Mouse (Mus musculus): ENCODE data around the gene Arhgap23. TPM values are rescaled to one million over a fixed set of nuclear protein-coding genes. Genes with fewer than 3 reads are reported as not detected.

The Arhgap23 gene
- polyA plus RNA-seq, 1 experiment from 2014 or later, result 7.8 TPM

DNA sequence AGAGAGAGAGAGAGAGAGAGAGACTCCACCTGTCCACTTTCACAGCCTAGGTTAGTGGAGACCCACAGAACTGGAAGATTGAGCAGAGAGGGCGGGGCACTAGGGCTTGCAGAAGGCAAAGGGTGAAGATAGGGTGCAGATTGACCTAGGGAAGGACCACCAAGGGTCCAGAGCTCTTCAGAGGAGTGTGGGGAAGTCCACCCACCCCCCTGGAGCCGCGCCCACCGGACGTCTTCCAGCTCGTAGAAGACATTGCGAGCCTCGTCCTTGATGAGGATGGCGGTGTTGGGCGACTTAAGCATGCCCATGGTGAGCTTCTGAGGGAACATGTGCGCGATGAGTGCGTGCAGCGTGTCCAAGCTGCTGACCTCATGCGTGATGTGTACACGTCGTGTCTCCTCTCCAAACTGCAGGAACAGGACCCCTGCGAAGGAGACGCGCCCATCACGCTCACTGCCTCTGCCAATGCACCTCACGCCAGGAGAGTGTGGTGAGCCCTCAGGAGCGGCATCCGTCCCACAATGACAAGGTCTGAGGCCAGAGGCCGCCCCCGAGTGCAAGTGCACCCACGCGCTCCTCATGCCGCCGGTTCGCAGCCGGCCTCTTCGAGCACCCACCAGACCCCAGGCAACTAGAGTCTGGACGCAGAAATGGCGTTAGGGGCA is 120.9 kb downstream of the Arhgap23 start:
- DNase-seq (no peak), ATAC-seq (ENCODE audit: low FRiP score, low TSS enrichment) (no peak)
- no peak overlapping the region for H3K9ac ChIP-seq (replicated peaks; ENCODE audit: low read length)
- peaks cover 52% of the 10 kb centered on the region for H3K27me3 ChIP-seq (ENCODE audit: control insufficient read depth, insufficient read depth, low read length)
- H3K27ac ChIP-seq (replicated peaks; ENCODE audit: low read depth, low read length), result no peak overlapping the region
- peak overlapping the region; percentile 37; the same call in 1 of the 2 replicates for H3K4me2 ChIP-seq (ENCODE audit: low read length)
- peaks cover 28% of the 10 kb centered on the region for H3K4me1 ChIP-seq (ENCODE audit: control insufficient read depth, insufficient read depth, low read length)
- 24% methylated on average over 35 of the region's 35 CpGs for WGBS
- H3K4me3 ChIP-seq (replicated peaks; ENCODE audit: low read depth, low read length), result no peak overlapping the region
- peaks cover 36% of the 10 kb centered on the region for H3K36me3 ChIP-seq (ENCODE audit: control insufficient read depth, insufficient read depth, low read length)
- no peaks in the 10 kb centered on the region for H3K9me3 ChIP-seq (ENCODE audit: control insufficient read depth, low read length)

GRCm38 (mm10) chr11:97536835-97537579 is 121.7 kb downstream of the Arhgap23 start:
- H3K4me2 ChIP-seq (ENCODE audit: low read length), result peak overlapping the region; percentile 37
- DNase-seq (peak; percentile 50), ATAC-seq (ENCODE audit: low FRiP score, low TSS enrichment) (no peak)
- peaks cover 23% of the 10 kb centered on the region for H3K4me1 ChIP-seq (ENCODE audit: control insufficient read depth, insufficient read depth, low read length)
- H3K9me3 ChIP-seq (ENCODE audit: control insufficient read depth, low read length), result no peaks in the 10 kb centered on the region
- peak overlapping the region; percentile 15; the same call in 1 of the 2 replicates for H3K4me3 ChIP-seq (replicated peaks; ENCODE audit: low read depth, low read length)
- peaks cover 37% of the 10 kb centered on the region for H3K36me3 ChIP-seq (ENCODE audit: control insufficient read depth, insufficient read depth, low read length)
- peak overlapping the region; percentile 27; the same call in 1 of the 2 replicates for H3K9ac ChIP-seq (replicated peaks; ENCODE audit: low read length)
- WGBS, result 6% methylated on average over 35 of the region's 36 CpGs
- H3K27me3 ChIP-seq (ENCODE audit: control insufficient read depth, insufficient read depth, low read length), result peaks cover 52% of the 10 kb centered on the region
- no peak overlapping the region; the same call in 1 of the 2 replicates for H3K27ac ChIP-seq (replicated peaks; ENCODE audit: low read depth, low read length)

DNA sequence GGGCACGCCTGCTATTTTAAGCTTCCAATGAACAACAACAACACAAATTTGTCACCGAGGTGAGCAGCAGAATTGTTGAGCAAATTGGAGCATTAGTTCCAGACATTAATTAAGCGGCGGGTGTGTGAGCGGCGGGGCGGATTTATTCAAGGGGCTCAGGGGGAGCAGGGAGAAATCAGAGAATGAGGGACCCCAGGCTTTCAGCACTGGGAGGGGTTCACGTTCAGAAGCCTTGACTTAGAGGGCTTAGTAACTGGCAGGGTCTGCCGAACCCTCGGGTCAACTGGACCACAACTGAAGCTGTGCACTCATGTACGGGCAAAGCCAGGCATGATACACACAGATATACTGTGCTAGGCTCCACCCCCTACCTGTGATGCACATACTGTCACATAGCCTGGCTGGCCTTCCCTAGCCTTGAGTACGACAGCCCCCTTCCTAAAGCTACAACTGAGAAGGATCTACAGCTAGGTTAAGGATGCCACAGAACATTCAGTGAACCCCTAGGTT is 122.3 kb downstream of the Arhgap23 start:
- Histone ChIP-seq H3K4me3 (replicated peaks; ENCODE audit: low read depth, low read length) (no peak overlapping the region), H3K36me3 (ENCODE audit: control insufficient read depth, insufficient read depth, low read length) (peaks cover 40% of the 10 kb centered on the region), H3K9ac (replicated peaks; ENCODE audit: low read length) (peak overlapping the region; percentile 27; the same call in 1 of the 2 replicates), H3K27me3 (ENCODE audit: control insufficient read depth, insufficient read depth, low read length) (peaks cover 52% of the 10 kb centered on the region), H3K27ac (replicated peaks; ENCODE audit: low read depth, low read length) (no peak overlapping the region), H3K9me3 (ENCODE audit: control insufficient read depth, low read length) (no peaks in the 10 kb centered on the region), H3K4me1 (ENCODE audit: control insufficient read depth, insufficient read depth, low read length) (peaks cover 22% of the 10 kb centered on the region), H3K4me2 (ENCODE audit: low read length) (peak overlapping the region; percentile 37)
- WGBS, result 20% methylated on average over 12 of the region's 12 CpGs
- ATAC-seq (ENCODE audit: low FRiP score, low TSS enrichment), result no peak
- DNase-seq, result no peak

- WGBS, result 38% methylated on average over 5 of the region's 5 CpGs
- Histone ChIP-seq H3K9ac (replicated peaks; ENCODE audit: low read length) (no peak overlapping the region), H3K27me3 (ENCODE audit: control insufficient read depth, insufficient read depth, low read length) (peaks cover 32% of the 10 kb centered on the region), H3K4me3 (replicated peaks; ENCODE audit: low read depth, low read length) (no peak overlapping the region), H3K9me3 (ENCODE audit: control insufficient read depth, low read length) (no peaks in the 10 kb centered on the region), H3K36me3 (ENCODE audit: control insufficient read depth, insufficient read depth, low read length) (peaks cover 22% of the 10 kb centered on the region), H3K27ac (replicated peaks; ENCODE audit: low read depth, low read length) (no peak overlapping the region), H3K4me2 (ENCODE audit: low read length) (no peak overlapping the region), H3K4me1 (ENCODE audit: control insufficient read depth, insufficient read depth, low read length) (peaks cover 24% of the 10 kb centered on the region)
- ATAC-seq (ENCODE audit: low FRiP score, low TSS enrichment) (no peak), DNase-seq (no peak)
These were observed 124.3 kb downstream of the Arhgap23 start for GRCm38 (mm10) chr11:97539622-97540021.

GRCm38 (mm10) chr11:97540136-97540535 is 124.8 kb downstream of the Arhgap23 start:
- Histone ChIP-seq H3K9ac (replicated peaks; ENCODE audit: low read length) (no peak overlapping the region), H3K4me3 (replicated peaks; ENCODE audit: low read depth, low read length) (no peak overlapping the region), H3K4me2 (ENCODE audit: low read length) (no peak overlapping the region), H3K27me3 (ENCODE audit: control insufficient read depth, insufficient read depth, low read length) (peaks cover 27% of the 10 kb centered on the region), H3K9me3 (ENCODE audit: control insufficient read depth, low read length) (no peaks in the 10 kb centered on the region), H3K36me3 (ENCODE audit: control insufficient read depth, insufficient read depth, low read length) (peaks cover 20% of the 10 kb centered on the region), H3K4me1 (ENCODE audit: control insufficient read depth, insufficient read depth, low read length) (peaks cover 24% of the 10 kb centered on the region), H3K27ac (replicated peaks; ENCODE audit: low read depth, low read length) (no peak overlapping the region)
- WGBS, result 69% methylated on average over 3 of the region's 3 CpGs
- no peak for DNase-seq
- no peak for ATAC-seq (ENCODE audit: low FRiP score, low TSS enrichment)

DNA sequence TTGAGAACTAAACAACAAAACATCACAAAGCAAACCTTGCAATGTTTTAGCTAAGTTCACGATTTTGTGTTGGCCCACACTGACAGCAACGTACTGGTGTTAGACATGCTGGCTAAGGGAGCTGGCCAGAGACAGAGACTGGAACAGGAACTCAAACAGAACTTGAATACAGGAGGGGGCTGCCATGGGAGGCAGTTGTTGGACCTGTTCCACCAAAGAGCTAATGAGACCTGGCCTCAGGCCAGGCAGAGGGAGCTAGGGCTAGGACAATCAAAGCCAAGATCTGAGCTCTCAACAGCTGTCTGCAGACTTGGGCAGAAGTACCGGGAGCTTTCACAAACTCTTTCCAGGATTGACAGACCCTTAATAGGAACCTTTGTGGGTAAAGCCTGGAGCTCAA is 125.3 kb downstream of the Arhgap23 start:
- DNase-seq (peak; percentile 75), ATAC-seq (ENCODE audit: low FRiP score, low TSS enrichment) (no peak)
- 65% methylated on average over 3 of the region's 3 CpGs for WGBS
- H3K27me3 ChIP-seq (ENCODE audit: control insufficient read depth, insufficient read depth, low read length), result peaks cover 22% of the 10 kb centered on the region
- H3K9ac ChIP-seq (replicated peaks; ENCODE audit: low read length), result no peak overlapping the region
- peaks cover 16% of the 10 kb centered on the region for H3K36me3 ChIP-seq (ENCODE audit: control insufficient read depth, insufficient read depth, low read length)
- H3K4me3 ChIP-seq (replicated peaks; ENCODE audit: low read depth, low read length), result no peak overlapping the region
- H3K27ac ChIP-seq (replicated peaks; ENCODE audit: low read depth, low read length), result no peak overlapping the region
- H3K9me3 ChIP-seq (ENCODE audit: control insufficient read depth, low read length), result no peaks in the 10 kb centered on the region
- no peak overlapping the region for H3K4me2 ChIP-seq (ENCODE audit: low read length)
- H3K4me1 ChIP-seq (ENCODE audit: control insufficient read depth, insufficient read depth, low read length), result peaks cover 24% of the 10 kb centered on the region

DNA sequence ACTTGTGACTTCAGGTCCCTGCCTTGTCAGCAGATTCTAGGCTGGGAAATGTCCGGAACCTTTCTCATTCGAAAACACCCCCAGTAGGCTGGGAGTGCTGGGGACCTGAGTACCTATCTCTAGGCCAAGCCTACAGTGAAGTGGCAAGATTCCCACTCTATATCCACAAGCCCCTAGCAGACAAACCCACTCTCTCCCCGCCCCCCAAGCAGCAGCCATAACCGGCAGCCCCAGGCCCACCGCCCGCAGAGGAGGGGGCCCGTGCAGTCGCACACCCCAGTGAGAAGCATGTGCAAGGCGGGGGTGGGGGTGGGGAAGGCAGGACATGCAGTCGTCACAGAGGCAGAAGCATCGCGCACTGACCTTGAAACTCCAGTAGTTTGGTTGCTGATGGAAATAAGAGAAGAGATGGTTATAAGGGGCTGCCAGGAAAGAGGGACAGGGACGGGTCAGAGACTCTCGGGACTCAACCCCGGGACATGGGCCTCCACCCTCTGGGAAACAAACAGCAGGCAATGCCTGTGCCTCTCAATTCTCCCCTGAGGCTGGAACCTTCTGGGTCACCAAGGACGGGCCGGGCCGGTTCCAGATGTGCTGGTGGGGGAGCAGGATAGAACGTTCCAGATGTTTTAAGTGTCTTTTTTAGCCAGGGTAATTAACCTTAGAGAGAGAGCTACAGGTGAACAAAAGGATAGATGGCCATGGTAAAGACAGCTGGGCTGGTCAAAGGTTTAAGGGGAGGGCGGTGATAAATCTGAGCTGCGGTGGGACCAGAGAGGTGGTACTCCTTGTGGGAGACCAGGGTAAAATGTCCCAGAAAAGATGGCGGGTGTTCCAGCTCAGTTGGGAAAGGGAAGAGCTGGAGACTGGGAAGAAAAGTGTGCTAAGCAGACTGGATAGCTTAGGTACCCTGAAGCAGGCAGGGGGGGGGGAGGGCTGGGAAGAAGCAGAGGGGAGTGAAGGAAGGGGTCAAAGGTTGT is 127.1 kb downstream of the Arhgap23 start:
- Histone ChIP-seq H3K36me3 (ENCODE audit: control insufficient read depth, insufficient read depth, low read length) (0 out of 2 replicates have a peak, but pooled peaks cover 9% of the 10 kb centered on the region), H3K27ac (replicated peaks; ENCODE audit: low read depth, low read length) (no peak overlapping the region), H3K4me3 (replicated peaks; ENCODE audit: low read depth, low read length) (no peak overlapping the region), H3K4me2 (ENCODE audit: low read length) (no peak overlapping the region), H3K9me3 (ENCODE audit: control insufficient read depth, low read length) (no peaks in the 10 kb centered on the region), H3K27me3 (ENCODE audit: control insufficient read depth, insufficient read depth, low read length) (peaks cover 6% of the 10 kb centered on the region), H3K9ac (replicated peaks; ENCODE audit: low read length) (no peak overlapping the region), H3K4me1 (ENCODE audit: control insufficient read depth, insufficient read depth, low read length) (peaks cover 24% of the 10 kb centered on the region)
- DNase-seq (no peak), ATAC-seq (ENCODE audit: low FRiP score, low TSS enrichment) (no peak)
- WGBS, result 80% methylated on average over 22 of the region's 22 CpGs

- Histone ChIP-seq H3K27ac (replicated peaks; ENCODE audit: low read depth, low read length) (no peak overlapping the region), H3K4me2 (ENCODE audit: low read length) (no peak overlapping the region), H3K4me3 (replicated peaks; ENCODE audit: low read depth, low read length) (no peak overlapping the region), H3K9ac (replicated peaks; ENCODE audit: low read length) (no peak overlapping the region), H3K9me3 (ENCODE audit: control insufficient read depth, low read length) (no peaks in the 10 kb centered on the region), H3K36me3 (ENCODE audit: control insufficient read depth, insufficient read depth, low read length) (0 out of 2 replicates have a peak, but pooled peaks cover 9% of the 10 kb centered on the region), H3K27me3 (ENCODE audit: control insufficient read depth, insufficient read depth, low read length) (peaks cover 4% of the 10 kb centered on the region; the same call in 1 of the 2 replicates), H3K4me1 (ENCODE audit: control insufficient read depth, insufficient read depth, low read length) (peaks cover 19% of the 10 kb centered on the region)
- ATAC-seq (ENCODE audit: low FRiP score, low TSS enrichment) (no peak), DNase-seq (no peak)
- 46% methylated on average over 12 of the region's 12 CpGs for WGBS
These were observed 127.9 kb downstream of the Arhgap23 start for GRCm38 (mm10) chr11:97543181-97543733.

Data from midbrain, embryonic 14.5 days (tissue).